Mouse (Mus musculus) spleen, postnatal 10 days (tissue): ENCODE measurements at regions not wholly inside any gene's neighbourhood (a gene's known extent, or its start where the extent isn't known, plus 50 kb on each side); places are given as distances from the start of the nearest gene placed in this dataset.

Source experiments
- DNase-seq, 2 experiments: peaks; one replicate each; pipeline ENCODE4 v3.0.0; 2021 to 2022; ENCODE audit warnings: low spot score in 2 of 2

- DNase-seq, result no peak
Observed at GRCm38 (mm10) chr1:40907813-40908212, 102.4 kb downstream of the Tmem182 start.

DNA sequence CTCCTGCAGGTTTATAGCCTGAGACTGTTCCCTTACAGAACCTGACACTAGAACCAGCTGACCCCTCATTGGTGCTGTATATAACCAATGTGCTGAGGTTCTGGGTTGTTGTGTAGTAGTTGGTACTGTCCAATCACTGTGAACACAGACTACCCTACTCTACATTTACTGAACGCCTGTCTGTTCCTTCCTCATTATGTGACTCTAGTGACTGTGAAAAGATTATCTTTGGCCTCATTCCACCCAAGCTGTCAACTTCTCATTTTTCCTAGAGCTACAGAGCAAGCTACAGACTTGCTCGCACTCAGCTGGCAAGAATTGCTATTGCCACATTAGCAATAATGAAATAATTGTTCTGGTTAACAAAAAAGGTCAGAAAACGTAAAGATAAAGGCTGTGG lies 108.2 kb downstream of the Tmem182 start:
- DNase-seq, result no peak

DNA sequence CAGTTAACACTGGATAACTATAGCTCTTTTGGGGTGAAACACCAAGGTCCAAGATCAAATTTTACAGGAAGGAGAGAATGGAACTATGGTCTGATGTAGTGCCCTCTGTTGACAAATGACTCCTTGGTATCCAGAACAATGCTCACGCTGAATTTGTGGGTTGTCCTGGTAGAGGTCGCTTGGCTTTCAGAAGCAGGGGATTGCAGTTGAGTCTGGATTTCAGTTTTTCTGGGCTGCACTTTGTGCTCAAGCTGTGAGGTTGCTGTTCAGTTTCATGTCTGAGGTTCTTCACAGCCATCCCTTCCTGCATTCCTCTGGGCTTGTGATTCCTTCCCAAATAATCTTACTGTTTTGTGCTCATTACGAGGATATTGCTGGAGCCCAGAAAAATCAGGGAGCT lies 118.9 kb downstream of the Tmem182 start:
- no peak for DNase-seq

- DNase-seq, result no peak
Observed at GRCm38 (mm10) chr1:40924780-40925179, 119.4 kb downstream of the Tmem182 start.

DNA sequence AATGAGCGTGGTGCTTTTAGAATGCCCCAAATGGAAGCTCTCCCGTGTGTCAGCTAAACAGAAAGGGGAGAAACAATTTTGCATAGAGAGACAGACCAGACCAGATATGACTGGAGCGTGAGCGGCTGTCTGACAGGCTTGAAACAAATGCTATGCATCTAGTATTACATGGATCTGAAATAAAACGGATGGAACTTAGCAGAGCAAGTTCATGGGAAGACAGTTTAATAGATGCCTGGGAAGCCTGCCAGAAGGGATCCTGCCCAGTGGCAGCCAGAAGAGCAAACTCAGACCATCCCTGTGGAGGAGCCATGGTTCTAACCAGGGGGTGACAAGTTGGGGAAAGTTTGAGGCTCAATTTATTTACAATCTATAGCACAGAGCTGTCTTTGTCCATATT lies 126.0 kb downstream of the Tmem182 start:
- DNase-seq, result no peak

- no peak for DNase-seq
Observed at GRCm38 (mm10) chr1:40936729-40937128, 131.3 kb downstream of the Tmem182 start.

DNA sequence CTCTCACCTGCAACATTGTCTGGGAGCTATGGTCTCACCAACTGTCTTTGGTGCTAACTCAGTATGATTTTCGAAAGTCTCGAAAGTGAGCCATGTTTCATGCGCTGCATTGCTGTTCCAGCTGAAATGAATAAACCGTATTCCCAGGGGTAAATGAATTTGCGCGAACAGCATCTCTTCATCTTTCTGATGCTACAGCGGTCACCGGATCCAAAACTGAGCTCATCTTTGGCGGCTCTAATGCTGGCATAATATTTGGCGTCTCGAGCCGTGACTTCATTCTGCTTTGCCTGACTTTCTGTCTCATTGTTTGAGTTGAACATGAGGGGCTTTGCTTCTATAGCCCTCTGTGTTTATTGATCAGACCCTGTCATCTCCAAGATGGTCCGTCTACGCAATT lies 137.3 kb downstream of the Tmem182 start:
- no peak for DNase-seq

GRCm38 (mm10) chr1:40943165-40943564 lies 137.8 kb downstream of the Tmem182 start:
- DNase-seq, result no peak

GRCm38 (mm10) chr1:40950641-40951040 lies 145.2 kb downstream of the Tmem182 start:
- DNase-seq, result no peak

- DNase-seq, result no peak
Observed at GRCm38 (mm10) chr1:40954720-40955163, 149.3 kb downstream of the Tmem182 start.

DNA sequence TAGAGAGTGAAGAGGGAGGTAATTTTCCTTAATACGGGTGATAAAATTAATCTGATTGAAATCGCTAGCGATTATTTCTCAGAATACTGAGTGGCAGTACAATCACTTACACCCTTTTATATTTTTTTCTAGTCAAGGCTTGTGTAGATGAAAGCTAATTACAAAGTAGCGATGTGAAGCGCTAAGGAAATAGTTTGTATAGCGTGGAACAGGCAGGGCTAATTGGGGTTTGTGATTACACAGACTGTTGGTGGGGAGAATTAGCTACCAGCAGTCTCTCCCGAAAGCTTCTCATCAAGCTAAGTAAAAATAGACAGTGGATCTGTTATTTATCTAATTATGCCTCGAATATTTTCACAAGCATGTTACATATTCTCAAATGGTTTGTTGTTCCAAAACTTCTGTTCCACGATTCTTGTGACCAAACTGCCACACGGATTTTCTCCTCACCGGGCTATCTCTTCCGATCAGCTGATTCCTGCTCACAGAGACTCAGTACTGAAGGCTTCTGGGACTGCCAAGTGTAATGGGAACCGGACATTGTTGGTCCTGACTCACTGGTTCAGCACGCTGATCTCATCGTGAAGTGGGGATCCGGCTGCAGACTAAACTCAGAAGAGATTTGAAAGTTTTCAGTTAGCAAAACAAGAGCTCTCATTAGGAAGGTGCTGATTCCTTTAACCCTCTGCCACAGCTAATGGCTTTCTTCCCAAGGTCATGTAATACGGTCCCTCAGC lies 162.5 kb downstream of the Tmem182 start:
- DNase-seq, result no peak

DNA sequence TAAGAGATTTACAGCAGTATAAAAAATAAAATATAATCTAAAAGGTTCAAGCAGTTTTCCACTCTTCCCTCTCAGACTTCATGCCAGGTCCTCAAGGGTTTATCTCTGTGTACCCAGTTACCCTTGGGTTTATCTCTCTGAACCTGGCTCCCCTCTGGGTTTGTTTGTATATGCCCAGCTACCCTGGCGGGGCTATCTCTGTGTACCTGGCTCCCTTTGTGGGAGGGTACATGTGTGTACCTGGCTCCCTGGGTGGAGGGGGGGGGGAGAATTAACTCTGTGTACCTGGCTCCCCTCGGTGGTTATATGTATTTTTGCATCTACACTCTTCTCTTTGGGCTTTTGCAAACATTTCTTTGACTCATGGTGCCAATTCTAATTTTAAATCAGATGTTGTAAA lies 178.4 kb downstream of the Tmem182 start:
- DNase-seq, result no peak

DNA sequence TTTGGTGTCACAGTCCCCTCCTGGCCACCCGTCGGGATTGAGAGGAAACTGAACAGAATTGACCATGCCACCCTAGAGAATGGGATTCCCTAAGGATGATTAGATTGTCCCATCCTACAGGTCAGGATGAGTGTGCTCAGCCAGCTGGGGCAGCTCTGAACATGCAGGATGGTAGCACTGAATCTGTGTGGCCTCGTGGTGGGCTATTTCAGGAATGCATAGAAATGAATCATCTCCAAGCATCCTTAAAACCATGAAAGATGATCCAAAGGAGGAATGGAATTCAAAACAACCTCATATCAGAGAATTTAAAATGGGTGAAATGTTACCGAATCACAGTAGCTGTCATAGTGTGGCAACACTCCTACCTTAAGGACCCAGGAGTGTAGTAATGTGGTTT lies 187.9 kb downstream of the Tmem182 start:
- no peak for DNase-seq

DNA sequence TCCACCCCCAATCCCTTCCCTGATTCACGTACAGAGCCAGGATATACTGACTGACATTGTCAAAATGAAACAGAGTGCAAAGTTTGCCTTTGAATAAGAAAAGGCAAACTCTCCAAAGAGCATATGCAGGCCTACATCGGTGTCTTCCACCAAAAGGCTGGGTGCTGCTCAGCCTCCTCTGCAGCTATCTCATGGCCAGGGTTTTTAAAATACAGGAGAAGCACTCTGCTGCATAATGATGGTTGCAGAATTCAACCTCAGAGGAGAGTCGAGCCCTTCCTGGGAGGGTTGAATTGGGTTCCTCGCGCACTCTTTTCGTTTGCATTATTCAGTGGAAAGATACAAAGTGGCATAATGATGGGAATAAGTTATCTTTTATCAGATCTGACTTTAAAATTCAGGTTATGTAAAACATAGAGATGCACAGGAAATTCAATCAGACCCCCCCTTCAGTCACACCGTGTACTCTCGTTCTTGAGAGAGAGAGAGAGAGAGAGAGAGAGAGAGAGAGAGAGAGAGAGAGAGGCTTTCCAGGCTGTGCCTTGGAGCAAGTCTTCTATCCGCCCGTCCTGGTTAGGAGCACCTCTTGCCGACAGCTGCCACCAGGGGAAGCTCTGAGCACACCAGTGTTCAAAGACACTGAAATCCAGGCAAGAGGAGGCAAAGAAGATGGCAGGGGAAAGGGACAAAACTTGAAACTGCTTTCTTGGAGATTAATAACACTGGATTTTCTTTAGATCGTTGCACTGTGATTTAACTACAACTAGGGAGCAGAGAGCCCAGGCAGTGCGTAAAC lies 196.0 kb downstream of the Tmem182 start:
- no peak for DNase-seq

GRCm38 (mm10) chr1:41002006-41002405 lies 196.6 kb downstream of the Tmem182 start:
- DNase-seq, result no peak

DNA sequence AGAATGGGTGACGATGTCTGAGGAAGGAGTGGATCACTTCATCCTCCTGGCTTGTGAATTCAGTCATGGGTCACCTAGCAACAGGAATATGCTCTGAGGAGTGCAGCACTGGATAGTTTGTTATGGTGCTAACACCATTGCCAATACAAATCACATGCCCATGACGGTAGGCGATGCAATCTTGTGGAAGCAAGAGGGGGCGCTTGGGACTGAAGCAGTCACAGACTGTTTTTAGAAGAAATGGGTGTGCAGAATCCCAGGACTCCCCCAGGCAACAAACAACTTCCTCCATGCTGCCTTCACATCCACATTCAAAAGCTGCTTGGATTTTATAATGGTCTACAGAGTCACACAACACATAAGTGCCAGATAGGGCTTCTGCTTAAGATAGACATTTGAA lies 221.5 kb downstream of the Tmem182 start:
- no peak for DNase-seq

GRCm38 (mm10) chr1:41027540-41027978 lies 222.2 kb downstream of the Tmem182 start:
- no peak for DNase-seq

DNA sequence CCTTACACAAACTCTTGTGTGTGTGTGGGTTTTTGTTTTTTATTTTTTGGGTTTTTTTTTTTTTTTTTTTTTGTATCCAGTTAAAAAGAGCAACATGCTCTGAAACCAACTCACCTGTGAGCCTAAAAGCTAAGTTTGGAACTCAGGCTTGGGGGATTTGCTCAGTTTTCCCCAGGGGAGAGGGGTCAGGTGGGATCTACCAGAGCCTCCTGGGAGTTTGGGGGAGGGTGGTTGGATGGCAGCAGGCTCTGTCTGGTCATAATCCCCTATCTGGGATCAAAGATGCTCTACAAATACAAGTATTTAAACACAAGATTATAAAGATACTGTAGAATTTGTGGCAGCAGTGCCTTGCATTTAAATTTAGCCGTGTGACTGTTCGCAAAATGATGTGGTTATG lies 222.6 kb downstream of the Tmem182 start:
- DNase-seq, result no peak

- no peak for DNase-seq
Observed at GRCm38 (mm10) chr1:41035085-41035880, 229.9 kb downstream of the Tmem182 start.

DNA sequence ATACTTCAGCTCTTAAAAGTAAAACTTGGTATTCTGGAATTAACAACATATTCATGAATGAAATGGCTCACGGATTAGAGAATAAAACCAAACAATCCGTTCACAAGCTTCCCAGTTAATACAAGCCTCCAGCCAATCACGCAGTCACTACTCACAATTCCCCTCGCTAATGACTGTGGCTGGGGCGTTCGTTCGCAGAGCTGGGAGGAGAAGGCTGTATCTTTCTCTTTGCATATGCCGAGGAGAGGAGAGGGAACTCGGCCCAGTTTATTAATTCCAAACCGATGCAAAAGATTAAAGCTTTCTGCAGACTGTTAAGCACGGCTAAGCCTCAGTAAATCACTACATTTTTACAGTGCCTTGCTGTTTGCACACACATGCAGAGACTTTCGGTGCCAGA lies 231.5 kb downstream of the Tmem182 start:
- no peak for DNase-seq

DNA sequence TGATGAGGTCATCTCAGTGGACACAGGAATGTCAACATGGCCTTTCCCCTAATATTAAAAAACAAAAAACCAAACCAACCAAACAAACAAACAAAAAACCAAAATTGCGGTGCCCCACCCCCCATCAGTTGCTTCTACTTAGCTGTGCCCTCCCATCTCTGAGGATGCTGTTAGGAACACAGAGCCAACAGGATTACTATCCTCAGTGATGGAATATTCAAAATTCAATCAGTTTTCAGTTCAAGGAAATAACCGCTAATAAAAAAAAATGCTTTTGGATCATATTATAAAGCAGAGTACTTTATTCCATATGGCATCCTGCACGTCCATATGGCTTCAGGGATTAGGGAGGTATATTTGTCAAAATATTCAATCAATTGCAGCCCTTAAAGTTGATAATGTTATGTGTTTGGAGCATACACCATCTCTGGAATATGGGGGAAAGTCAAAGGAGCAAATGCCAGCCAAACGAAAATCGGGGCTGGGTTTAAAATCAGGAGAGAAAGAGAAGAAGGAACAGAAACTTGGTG lies 249.1 kb downstream of the Tmem182 start:
- no peak for DNase-seq

- no peak for DNase-seq
Observed at GRCm38 (mm10) chr1:41055761-41056160, 250.4 kb downstream of the Tmem182 start.
